Mouse (Mus musculus): ENCODE data around the gene Kdm5c. TPM values are rescaled to one million over a fixed set of nuclear protein-coding genes. Genes with fewer than 3 reads are reported as not detected.

Kdm5c gene
- polyA plus RNA-seq (2012; rRNA removed) = 19.0 and 20.9 TPM in 2 replicates

GRCm38 (mm10) chrX:152232781-152233763, at the start of gene Kdm5c:
Gene Kdm5c, plus strand, starts transcription at chrX:152233020.

Other genes starting within 250 kb of the Kdm5c start
- 38.2 and 38.3 TPM in 2 replicates for gene Hsd17b10, start 231.2 kb upstream of the Kdm5c start, polyA plus RNA-seq (2012; rRNA removed)
- gene Ribc1, start 216.7 kb upstream of the Kdm5c start, polyA plus RNA-seq (2012; rRNA removed) = 0.94 and 1.0 TPM in 2 replicates
- 48.7 and 50.2 TPM in 2 replicates for gene Smc1a, start 216.6 kb upstream of the Kdm5c start, polyA plus RNA-seq (2012; rRNA removed)
- gene Iqsec2, start 88.8 kb upstream of the Kdm5c start, polyA plus RNA-seq (2012; rRNA removed) = 0.95 and 1.4 TPM in 2 replicates
- gene Kantr, start 94.5 kb downstream of the Kdm5c start, polyA plus RNA-seq (2012; rRNA removed) = 2.3 and 2.5 TPM in 2 replicates
- 11.7 and 12.6 TPM in 2 replicates for gene Tspyl2, start 109.4 kb downstream of the Kdm5c start, polyA plus RNA-seq (2012; rRNA removed)
- 0.22 and 0.29 TPM in 2 replicates for gene Gpr173, start 135.7 kb downstream of the Kdm5c start, polyA plus RNA-seq (2012; rRNA removed)